Mouse (Mus musculus) cortical plate, adult 2 months (tissue): ENCODE measurements around the gene Tbc1d30.

ENCODE experiments used
- CTCF ChIP-seq: fragments of 200-500 bp; IDR thresholded peaks from 2 replicates; pipeline ENCODE4 v1.5.1; 2011; ENCODE audit warnings: mild to moderate bottlenecking, control low read depth, low read length; ENCODE audit not compliant: insufficient read depth; ENCODE audit errors: extremely low read depth
- POLR2A ChIP-seq: fragments of 200-500 bp; IDR thresholded peaks from 2 replicates; pipeline ENCODE4 v1.6.1; 2011; ENCODE audit warnings: mild to moderate bottlenecking, low read length, control low read depth; ENCODE audit not compliant: insufficient read depth; ENCODE audit errors: extremely low read depth

DNA sequence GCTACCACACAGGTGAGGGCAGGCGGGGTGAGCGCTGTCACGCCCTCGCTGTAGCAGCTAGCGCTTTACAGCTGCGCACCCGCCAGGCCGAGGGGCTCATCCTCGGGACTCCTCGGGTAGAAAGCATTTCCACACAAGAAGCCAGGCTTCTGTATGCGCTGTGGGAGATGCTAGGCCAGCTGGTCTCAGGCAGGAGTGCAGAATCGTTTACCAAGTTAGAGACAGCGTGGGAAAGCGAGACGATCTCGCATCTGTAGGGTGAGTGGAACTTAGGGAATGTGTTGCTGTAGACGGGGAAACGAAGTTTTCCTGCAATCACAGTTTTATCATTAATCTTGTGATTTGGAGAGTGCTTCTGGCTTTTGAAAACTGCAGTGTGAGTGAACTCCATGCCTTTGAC is 30.2 kb upstream of the Tbc1d30 start:
- TF ChIP-seq CTCF = no peak
- TF ChIP-seq POLR2A = no peak
